Mouse (Mus musculus): ENCODE data around the gene Zfp672. TPM values are rescaled to one million over a fixed set of nuclear protein-coding genes. Genes with fewer than 3 reads are reported as not detected.

Zfp672 gene
- polyA plus RNA-seq, 1 experiment from 2014 or later = 44.4 TPM

- Histone ChIP-seq H3K27ac (ENCODE audit: low read depth) (peak overlapping the region; percentile 99), H3K4me3 (ENCODE audit: low read depth, low read length) (peak overlapping the region; percentile 79), H3K27me3 (ENCODE audit: insufficient read depth, low read length) (no peaks in the 10 kb centered on the region), H3K4me2 (ENCODE audit: low read depth, low read length) (peak overlapping the region; percentile 79), H3K4me1 (ENCODE audit: insufficient read depth) (peaks cover 26% of the 10 kb centered on the region), H3K36me3 (replicated peaks; ENCODE audit: insufficient read depth, low read length) (peaks cover 33% of the 10 kb centered on the region), H3K9me3 (ENCODE audit: low read length) (no peaks in the 10 kb centered on the region), H3K9ac (replicated peaks) (peak overlapping the region; percentile 85)
- TF ChIP-seq EP300 (IDR thresholded peaks at IDR 0.05; ENCODE audit: low read depth) = no peak
- TF ChIP-seq CTCF (IDR thresholded peaks at IDR 0.05; ENCODE audit: low read depth) = peak; percentile 22; the same call in 1 of the 2 replicates
- DNase-seq (peak; percentile 99), ATAC-seq (peak; percentile 98)
- under 1% methylated on average over 63 of the region's 63 CpGs for WGBS (ENCODE audit: insufficient replicate concordance)
Measured at GRCm38 (mm10) chr11:58322824-58323569, 7.1 kb downstream of the Zfp672 start.

GRCm38 (mm10) chr11:58316768-58317390 is 13.3 kb downstream of the Zfp672 start:
- Histone ChIP-seq H3K4me3 (ENCODE audit: low read depth, low read length) (no peak overlapping the region), H3K9ac (replicated peaks) (no peak overlapping the region), H3K36me3 (replicated peaks; ENCODE audit: insufficient read depth, low read length) (peaks cover 42% of the 10 kb centered on the region), H3K9me3 (ENCODE audit: low read length) (no peaks in the 10 kb centered on the region), H3K27ac (ENCODE audit: low read depth) (no peak overlapping the region), H3K27me3 (ENCODE audit: insufficient read depth, low read length) (no peaks in the 10 kb centered on the region), H3K4me1 (ENCODE audit: insufficient read depth) (peaks cover 6% of the 10 kb centered on the region), H3K4me2 (ENCODE audit: low read depth, low read length) (no peak overlapping the region)
- no peak for DNase-seq
- TF ChIP-seq CTCF (IDR thresholded peaks at IDR 0.05; ENCODE audit: low read depth) = no peak
- TF ChIP-seq EP300 (IDR thresholded peaks at IDR 0.05; ENCODE audit: low read depth) = no peak
- ATAC-seq = 0 out of 2 replicates have a peak, but pooled peaks have one; percentile 15
- WGBS (ENCODE audit: insufficient replicate concordance) = 87% methylated on average over 28 of the region's 28 CpGs

- H3K4me2 ChIP-seq (ENCODE audit: low read depth, low read length) = no peak overlapping the region
- TF ChIP-seq EP300 (IDR thresholded peaks at IDR 0.05; ENCODE audit: low read depth) = no peak
- no peak for TF ChIP-seq CTCF (IDR thresholded peaks at IDR 0.05; ENCODE audit: low read depth)
- peaks cover under 1% of the 10 kb centered on the region for H3K4me1 ChIP-seq (ENCODE audit: insufficient read depth)
- H3K36me3 ChIP-seq (replicated peaks; ENCODE audit: insufficient read depth, low read length) = peaks cover 42% of the 10 kb centered on the region
- ATAC-seq (peak; percentile 12; the same call in 1 of the 2 replicates), DNase-seq (no peak)
- WGBS (ENCODE audit: insufficient replicate concordance) = 87% methylated on average over 17 of the region's 17 CpGs
- H3K4me3 ChIP-seq (ENCODE audit: low read depth, low read length) = no peak overlapping the region
- H3K27ac ChIP-seq (ENCODE audit: low read depth) = no peak overlapping the region
- H3K9me3 ChIP-seq (ENCODE audit: low read length) = no peaks in the 10 kb centered on the region
- no peaks in the 10 kb centered on the region for H3K27me3 ChIP-seq (ENCODE audit: insufficient read depth, low read length)
- H3K9ac ChIP-seq (replicated peaks) = no peak overlapping the region
Measured at GRCm38 (mm10) chr11:58316344-58316743, 13.8 kb downstream of the Zfp672 start.

- no peak overlapping the region for H3K4me3 ChIP-seq (ENCODE audit: low read depth, low read length)
- H3K27ac ChIP-seq (ENCODE audit: low read depth) = no peak overlapping the region
- WGBS (ENCODE audit: insufficient replicate concordance) = 92% methylated on average over 5 of the region's 5 CpGs
- H3K27me3 ChIP-seq (ENCODE audit: insufficient read depth, low read length) = no peaks in the 10 kb centered on the region
- no peak for ATAC-seq
- H3K4me1 ChIP-seq (ENCODE audit: insufficient read depth) = no peaks in the 10 kb centered on the region
- H3K9ac ChIP-seq (replicated peaks) = no peak overlapping the region
- peaks cover 42% of the 10 kb centered on the region for H3K36me3 ChIP-seq (replicated peaks; ENCODE audit: insufficient read depth, low read length)
- no peak for TF ChIP-seq EP300 (IDR thresholded peaks at IDR 0.05; ENCODE audit: low read depth)
- TF ChIP-seq CTCF (IDR thresholded peaks at IDR 0.05; ENCODE audit: low read depth) = no peak
- H3K9me3 ChIP-seq (ENCODE audit: low read length) = no peaks in the 10 kb centered on the region
- H3K4me2 ChIP-seq (ENCODE audit: low read depth, low read length) = no peak overlapping the region
- no peak for DNase-seq
Measured at GRCm38 (mm10) chr11:58315536-58316168, 14.5 kb downstream of the Zfp672 start.

GRCm38 (mm10) chr11:58314069-58314468 is 16.1 kb downstream of the Zfp672 start:
- Histone ChIP-seq H3K9me3 (ENCODE audit: low read length) (no peaks in the 10 kb centered on the region), H3K27ac (ENCODE audit: low read depth) (no peak overlapping the region), H3K4me2 (ENCODE audit: low read depth, low read length) (no peak overlapping the region), H3K27me3 (ENCODE audit: insufficient read depth, low read length) (no peaks in the 10 kb centered on the region), H3K36me3 (replicated peaks; ENCODE audit: insufficient read depth, low read length) (peaks cover 29% of the 10 kb centered on the region), H3K4me1 (ENCODE audit: insufficient read depth) (no peaks in the 10 kb centered on the region), H3K4me3 (ENCODE audit: low read depth, low read length) (no peak overlapping the region), H3K9ac (replicated peaks) (no peak overlapping the region)
- TF ChIP-seq EP300 (IDR thresholded peaks at IDR 0.05; ENCODE audit: low read depth) = no peak
- TF ChIP-seq CTCF (IDR thresholded peaks at IDR 0.05; ENCODE audit: low read depth) = no peak
- 87% methylated on average over 6 of the region's 6 CpGs for WGBS (ENCODE audit: insufficient replicate concordance)
- no peak for ATAC-seq
- DNase-seq = no peak

- H3K36me3 ChIP-seq (replicated peaks; ENCODE audit: insufficient read depth, low read length) = peaks cover 4% of the 10 kb centered on the region; the same call in 1 of the 2 replicates
- no peak overlapping the region for H3K4me2 ChIP-seq (ENCODE audit: low read depth, low read length)
- H3K9ac ChIP-seq (replicated peaks) = no peak overlapping the region
- DNase-seq = no peak
- peaks cover 14% of the 10 kb centered on the region for H3K4me1 ChIP-seq (ENCODE audit: insufficient read depth)
- H3K4me3 ChIP-seq (ENCODE audit: low read depth, low read length) = no peak overlapping the region
- no peak for TF ChIP-seq EP300 (IDR thresholded peaks at IDR 0.05; ENCODE audit: low read depth)
- 89% methylated on average over 9 of the region's 9 CpGs for WGBS (ENCODE audit: insufficient replicate concordance)
- H3K9me3 ChIP-seq (ENCODE audit: low read length) = no peaks in the 10 kb centered on the region
- ATAC-seq = no peak
- no peaks in the 10 kb centered on the region for H3K27me3 ChIP-seq (ENCODE audit: insufficient read depth, low read length)
- no peak overlapping the region for H3K27ac ChIP-seq (ENCODE audit: low read depth)
Measured at GRCm38 (mm10) chr11:58308661-58309060, 21.5 kb downstream of the Zfp672 start.
